Mouse (Mus musculus) kidney, postnatal 0 days (tissue): ENCODE data around the gene Plxna2. TPM values are rescaled to one million over a fixed set of nuclear protein-coding genes. Genes with fewer than 3 reads are reported as not detected.

Experiments used
- ATAC-seq: fragments of 200-750 bp; cut with Nextera tagmentation; replicated peaks from 2 replicates; pipeline ENCODE4 v1.8.0; 2017; ENCODE audit warnings: low read depth, moderate number of reproducible peaks, moderate TSS enrichment, moderate library complexity; ENCODE audit not compliant: low FRiP score
- DNase-seq: peaks from one replicate; pipeline ENCODE4 v3.0.0-alpha.2; 2016; ENCODE audit warnings: low spot score
- H3K27ac ChIP-seq: fragments of 300-500 bp; sonication (generic); 2 replicates; pipeline ENCODE4 v1.5.1; 2014; ENCODE audit warnings: mild to moderate bottlenecking
- H3K27me3 ChIP-seq: fragments of 300-500 bp; sonication (generic); 2 replicates; pipeline ENCODE4 v1.6.1; 2014; ENCODE audit warnings: low read length, mixed read lengths; ENCODE audit not compliant: insufficient read depth
- H3K36me3 ChIP-seq: fragments of 300-500 bp; sonication (generic); 2 replicates; pipeline ENCODE4 v1.6.1; 2014; ENCODE audit warnings: low read length, mixed read lengths; ENCODE audit not compliant: insufficient read depth
- H3K4me1 ChIP-seq: fragments of 300-500 bp; sonication (generic); replicated peaks from 2 replicates; pipeline ENCODE4 v1.6.1; 2014; ENCODE audit warnings: antibody characterized with exemption, low read length, mixed read lengths; ENCODE audit not compliant: insufficient read depth
- H3K4me2 ChIP-seq: fragments of 300-500 bp; sonication (generic); 2 replicates; pipeline ENCODE4 v1.6.1; 2014; ENCODE audit warnings: mild to moderate bottlenecking, low read length, moderate library complexity, mixed read lengths
- H3K4me3 ChIP-seq: fragments of 300-500 bp; sonication (generic); replicated peaks from 2 replicates; pipeline ENCODE4 v1.5.1; 2014; ENCODE audit warnings: low read depth, low read length
- H3K9ac ChIP-seq: fragments of 300-500 bp; sonication (generic); 2 replicates; pipeline ENCODE4 v1.6.1; 2014; ENCODE audit warnings: low read depth, low read length
- H3K9me3 ChIP-seq: fragments of 300-500 bp; sonication (generic); replicated peaks from 2 replicates; pipeline ENCODE4 v1.6.1; 2016; ENCODE audit warnings: low read length, inconsistent platforms, mixed read lengths
- CTCF ChIP-seq: IDR thresholded peaks from 2 replicates; pipeline ENCODE4 v1.5.1; 2016; ENCODE audit warnings: antibody characterized with exemption, low read depth, mild to moderate bottlenecking, moderate library complexity
- whole genome bisulfite sequencing: fragments of 180-500 bp; shearing (Covaris S2); extraction: QIAGEN DNeasy Blood & Tissue Kit; methylation state at CpG from one replicate; pipeline ENCODE4 v1.1.7; 2014; 5-methylcytosine and 5-hydroxymethylcytosine counted together
- polyA plus RNA-seq: library from polyadenylated mRNA; unstranded; fragments of >200 nt; fragmentation: Nextera tagmentation; extraction: Ambion mirVana; gene quantifications from 2 replicates; pipeline ENCODE4 v1.2.1, GENCODE M21; 2015

Gene Plxna2
- polyA plus RNA-seq, 1 experiment from 2014 or later = 2.8 TPM

- ATAC-seq (no peak), DNase-seq (no peak)
- no peak overlapping the region for H3K4me2 ChIP-seq
- H3K4me3 ChIP-seq = no peak overlapping the region
- 52% methylated on average over 1 of the region's 1 CpGs for WGBS
- no peak overlapping the region for H3K9ac ChIP-seq
- H3K27ac ChIP-seq = no peak overlapping the region
- no peaks in the 10 kb centered on the region for H3K36me3 ChIP-seq
- no peaks in the 10 kb centered on the region for H3K27me3 ChIP-seq
- no peaks in the 10 kb centered on the region for H3K9me3 ChIP-seq
- 0 out of 2 replicates have a peak, but pooled peaks cover 8% of the 10 kb centered on the region for H3K4me1 ChIP-seq
- TF ChIP-seq CTCF = no peak
Measured at GRCm38 (mm10) chr1:194650076-194650475, 32.1 kb downstream of the Plxna2 start.

DNA sequence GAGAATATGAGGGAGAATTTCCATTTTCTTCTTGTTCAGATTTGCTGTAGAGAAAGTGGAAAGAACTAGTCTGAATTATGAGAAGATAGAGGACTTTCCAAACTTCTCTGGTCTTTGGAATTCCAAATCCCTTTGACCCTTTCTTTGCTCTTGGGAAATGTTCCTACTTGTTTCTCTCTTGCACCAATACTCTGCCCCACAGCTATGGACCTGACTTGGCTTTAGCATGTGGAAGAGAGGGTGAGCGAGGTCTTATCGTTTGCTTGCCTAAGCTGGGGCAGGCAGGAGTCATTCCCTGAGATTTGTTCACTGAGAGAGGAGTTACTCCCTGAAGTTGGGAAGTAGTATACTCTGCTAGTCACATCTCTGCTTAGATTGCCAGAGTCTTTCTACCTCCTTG lies 32.5 kb downstream of the Plxna2 start:
- no peaks in the 10 kb centered on the region for H3K36me3 ChIP-seq
- H3K4me2 ChIP-seq = no peak overlapping the region
- no peaks in the 10 kb centered on the region for H3K9me3 ChIP-seq
- no peaks in the 10 kb centered on the region for H3K27me3 ChIP-seq
- no peak overlapping the region for H3K27ac ChIP-seq
- TF ChIP-seq CTCF = no peak
- H3K9ac ChIP-seq = no peak overlapping the region
- H3K4me3 ChIP-seq = no peak overlapping the region
- no peak for DNase-seq
- no peak for ATAC-seq
- H3K4me1 ChIP-seq = 0 out of 2 replicates have a peak, but pooled peaks cover 8% of the 10 kb centered on the region
- 95% methylated on average over 2 of the region's 2 CpGs for WGBS

DNA sequence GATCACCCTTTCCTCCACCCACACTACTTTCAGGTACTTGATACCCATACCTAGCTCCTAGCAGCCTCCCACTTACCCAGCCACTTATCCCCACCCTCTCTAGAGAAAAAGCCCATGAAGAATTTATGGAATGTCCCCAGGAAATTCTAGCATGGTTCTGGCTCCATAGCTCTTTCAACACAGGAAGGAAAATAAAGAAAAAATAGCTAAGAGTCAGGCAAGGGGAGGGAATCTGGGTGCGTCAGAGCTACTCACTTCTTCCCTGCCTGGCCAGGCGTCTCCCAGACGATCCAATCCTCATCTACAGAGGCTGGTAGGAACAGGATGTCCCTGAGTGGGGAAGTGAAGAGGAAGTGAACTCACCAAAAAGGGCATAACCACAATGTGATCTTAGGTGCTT lies 34.0 kb downstream of the Plxna2 start:
- H3K4me1 ChIP-seq = 0 out of 2 replicates have a peak, but pooled peaks cover 8% of the 10 kb centered on the region
- H3K27ac ChIP-seq = peak overlapping the region; percentile 32
- ATAC-seq (peak; percentile 54; the same call in 1 of the 2 replicates), DNase-seq (peak; percentile 68)
- TF ChIP-seq CTCF = no peak
- H3K36me3 ChIP-seq = no peaks in the 10 kb centered on the region
- H3K9me3 ChIP-seq = no peaks in the 10 kb centered on the region
- H3K4me2 ChIP-seq = no peak overlapping the region
- H3K27me3 ChIP-seq = no peaks in the 10 kb centered on the region
- no peak overlapping the region for H3K4me3 ChIP-seq
- no peak overlapping the region for H3K9ac ChIP-seq
- 37% methylated on average over 3 of the region's 3 CpGs for whole genome bisulfite sequencing

DNA sequence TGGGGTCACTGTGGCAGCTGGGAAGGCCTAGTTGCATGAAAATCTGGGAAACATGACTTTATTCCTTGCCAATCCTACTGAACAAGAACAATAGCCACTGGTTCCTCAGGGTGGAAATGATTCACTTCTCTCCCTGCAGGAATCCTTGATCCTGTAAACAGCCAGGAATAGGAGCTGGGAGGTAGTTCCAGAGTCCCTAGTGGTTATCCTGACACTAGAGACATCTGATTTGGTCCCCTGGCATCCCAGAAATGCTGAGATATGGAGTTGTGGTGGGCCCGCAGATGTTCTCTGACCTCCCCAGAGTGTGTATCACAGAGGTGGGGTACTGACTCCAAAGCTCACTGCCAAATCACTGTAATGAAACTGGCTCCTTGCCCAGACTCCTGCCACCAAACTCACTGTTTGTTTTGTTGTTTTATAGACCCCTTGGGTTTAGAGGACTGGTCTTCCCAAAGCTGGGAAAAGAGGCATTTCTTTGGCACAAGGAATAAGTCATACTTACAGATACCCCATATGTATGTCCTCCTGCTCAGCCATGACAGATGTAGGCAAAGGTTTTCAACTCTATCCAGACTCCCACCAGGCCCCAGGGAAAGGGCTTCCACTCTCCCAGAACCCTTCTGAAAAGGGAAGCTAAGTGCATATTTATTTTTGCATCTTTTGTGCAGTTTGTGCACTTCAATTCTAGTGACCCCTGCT lies 40.6 kb downstream of the Plxna2 start:
- TF ChIP-seq CTCF = no peak
- no peak overlapping the region for H3K9ac ChIP-seq
- H3K27ac ChIP-seq = peak overlapping the region; percentile 39
- H3K4me2 ChIP-seq = no peak overlapping the region
- no peaks in the 10 kb centered on the region for H3K4me1 ChIP-seq
- no peak for ATAC-seq
- DNase-seq = peak; percentile 39
- no peak overlapping the region for H3K4me3 ChIP-seq
- 52% methylated on average over 1 of the region's 1 CpGs for WGBS
- no peaks in the 10 kb centered on the region for H3K27me3 ChIP-seq
- H3K9me3 ChIP-seq = no peaks in the 10 kb centered on the region
- H3K36me3 ChIP-seq = no peaks in the 10 kb centered on the region

- DNase-seq = peak; percentile 51
- no peaks in the 10 kb centered on the region for H3K9me3 ChIP-seq
- WGBS = 62% methylated on average over 3 of the region's 3 CpGs
- H3K36me3 ChIP-seq = no peaks in the 10 kb centered on the region
- H3K4me2 ChIP-seq = no peak overlapping the region
- no peak for TF ChIP-seq CTCF
- ATAC-seq = peak; percentile 73; the same call in 1 of the 2 replicates
- no peaks in the 10 kb centered on the region for H3K4me1 ChIP-seq
- H3K9ac ChIP-seq = no peak overlapping the region
- H3K4me3 ChIP-seq = no peak overlapping the region
- no peak overlapping the region for H3K27ac ChIP-seq
- H3K27me3 ChIP-seq = no peaks in the 10 kb centered on the region
Measured at GRCm38 (mm10) chr1:194660426-194661119, 42.6 kb downstream of the Plxna2 start.

GRCm38 (mm10) chr1:194663021-194663420 lies 45.0 kb downstream of the Plxna2 start:
- Histone ChIP-seq H3K9me3 (no peaks in the 10 kb centered on the region), H3K36me3 (no peaks in the 10 kb centered on the region), H3K4me3 (no peak overlapping the region), H3K4me2 (no peak overlapping the region), H3K27ac (no peak overlapping the region), H3K4me1 (no peaks in the 10 kb centered on the region), H3K27me3 (no peaks in the 10 kb centered on the region), H3K9ac (no peak overlapping the region)
- ATAC-seq = no peak
- no peak for DNase-seq
- TF ChIP-seq CTCF = no peak
